Comparison of ENCODE assay signal across 27 mouse cellular contexts in genomic region chr4:107008161-107008560, GRCm38 (mm10). TPM values are rescaled to one million over a fixed set of nuclear protein-coding genes. Genes with fewer than 3 reads are reported as not detected.
A peak's percentile ranks its signal among the peaks of the same experiment; 100 is the strongest.
DNase-seq lines count a peak whose midpoint lies in the region; ATAC-seq lines count a peak whose summit lies in the region.
"Had no signal": no experiment of that assay in that cellular context is flagged by ENCODE, and none has a peak within 500 bp of the region (broad histone marks: within the 10 kb centered on the region; RNA-seq: fewer than 3 reads in every experiment).

No protein-coding gene starts in this region.

- peak; percentile 15 for DNase-seq in spleen, adult 12 weeks (ENCODE audit: low spot score)
- no peak for DNase-seq in spleen, postnatal 14 days (ENCODE audit: low spot score in 2 of 2)
- peak; percentile 65 for DNase-seq in liver, embryonic 13.5 days
- DNase-seq in heart, embryonic 10.5 days (ENCODE audit: low spot score), result no peak
- DNase-seq: adrenal gland, postnatal 10 days; cerebellum, adult 9-11 months; heart, postnatal 14 days; kidney, adult 18-20 months; left cerebral cortex, postnatal 4 days; lung, postnatal 4 days; right cerebral cortex, postnatal 4 days had no signal

- H3K4me1 ChIP-seq in liver, embryonic 13.5 days (replicated peaks), result peaks cover 86% of the 10 kb centered on the region
- peaks cover 61% of the 10 kb centered on the region for H3K4me1 ChIP-seq in heart, embryonic 10.5 days
- H3K4me1 ChIP-seq in forebrain, embryonic 13.5 days, result peaks cover 26% of the 10 kb centered on the region
- peaks cover 33% of the 10 kb centered on the region for H3K4me1 ChIP-seq in hindbrain, embryonic 12.5 days

- no peaks in the 10 kb centered on the region for H3K27me3 ChIP-seq in liver, embryonic 13.5 days
- H3K27me3 ChIP-seq in heart, embryonic 10.5 days (ENCODE audit: insufficient read depth, poor library complexity, severe bottlenecking), result no peaks in the 10 kb centered on the region
- no peaks in the 10 kb centered on the region for H3K27me3 ChIP-seq in forebrain, embryonic 13.5 days
- H3K27me3 ChIP-seq in hindbrain, embryonic 12.5 days, result no peaks in the 10 kb centered on the region
- H3K27me3 ChIP-seq: forebrain, embryonic 12.5 days; heart, embryonic 13.5 days; limb, embryonic 15.5 days; neural tube, embryonic 13.5 days had no signal

- peak; percentile 73 for ATAC-seq in erythroblast, adult 5-6 weeks (replicated peaks; ENCODE audit: low FRiP score, poor library complexity, severe bottlenecking)
- ATAC-seq in liver, embryonic 13.5 days (ENCODE audit: low read depth), result peak; percentile 84
- peak; percentile 57 for ATAC-seq in megakaryocyte-erythroid progenitor cell, adult 5-6 weeks (replicated peaks; ENCODE audit: low FRiP score, low TSS enrichment, poor library complexity, severe bottlenecking)
- ATAC-seq in forebrain, embryonic 13.5 days, result no peak
- no peak for ATAC-seq in hindbrain, embryonic 12.5 days (ENCODE audit: low FRiP score)
- ATAC-seq: inflammation-experienced regulatory T-cells, adult 6 months; midbrain, embryonic 16.5 days had no signal

- H3K36me3 ChIP-seq in liver, embryonic 13.5 days, result peaks cover 38% of the 10 kb centered on the region
- peaks cover 23% of the 10 kb centered on the region for H3K36me3 ChIP-seq in heart, embryonic 10.5 days
- peaks cover 16% of the 10 kb centered on the region for H3K36me3 ChIP-seq in forebrain, embryonic 13.5 days (ENCODE audit: poor library complexity, severe bottlenecking)
- peaks cover 15% of the 10 kb centered on the region; the same call in 1 of the 2 replicates for H3K36me3 ChIP-seq in hindbrain, embryonic 12.5 days

- peak overlapping the region; percentile 26 for H3K4me3 ChIP-seq in liver, embryonic 13.5 days (replicated peaks)
- H3K4me3 ChIP-seq in heart, embryonic 10.5 days, result no peak overlapping the region
- H3K4me3 ChIP-seq in forebrain, embryonic 13.5 days, result no peak overlapping the region
- no peak overlapping the region for H3K4me3 ChIP-seq in hindbrain, embryonic 12.5 days
- H3K4me3 ChIP-seq: embryonic facial prominence, embryonic 10.5 days; forebrain, embryonic 12.5 days; heart, embryonic 13.5 days; left cerebral cortex, adult 2 months; limb, embryonic 15.5 days; midbrain, embryonic 10.5 days; myocyte; neural tube, embryonic 13.5 days had no signal

- H3K4me2 ChIP-seq in liver, embryonic 13.5 days, result peak overlapping the region; percentile 66
- no peak overlapping the region for H3K4me2 ChIP-seq in forebrain, embryonic 13.5 days
- no peak overlapping the region for H3K4me2 ChIP-seq in hindbrain, embryonic 12.5 days (replicated peaks)
- H3K4me2 ChIP-seq: forebrain, embryonic 12.5 days; heart, embryonic 13.5 days; hindbrain, embryonic 14.5 days; limb, embryonic 15.5 days; neural tube, embryonic 13.5 days had no signal

- H3K9me3 ChIP-seq in liver, embryonic 13.5 days (replicated peaks), result no peaks in the 10 kb centered on the region
- no peaks in the 10 kb centered on the region for H3K9me3 ChIP-seq in heart, embryonic 10.5 days
- no peaks in the 10 kb centered on the region for H3K9me3 ChIP-seq in forebrain, embryonic 13.5 days (replicated peaks)
- no peaks in the 10 kb centered on the region for H3K9me3 ChIP-seq in hindbrain, embryonic 12.5 days (replicated peaks)
- H3K9me3 ChIP-seq: embryonic facial prominence, embryonic 10.5 days; forebrain, embryonic 12.5 days; heart, embryonic 13.5 days; limb, embryonic 15.5 days; midbrain, embryonic 10.5 days; neural tube, embryonic 13.5 days had no signal

- 38% methylated on average over 2 of the region's 2 CpGs for WGBS in liver, embryonic 13.5 days (ENCODE audit: insufficient replicate concordance)
- 79% methylated on average over 2 of the region's 2 CpGs for WGBS in heart, embryonic 10.5 days
- 90% methylated on average over 2 of the region's 2 CpGs for WGBS in forebrain, embryonic 13.5 days
- WGBS in hindbrain, embryonic 12.5 days, result 98% methylated on average over 2 of the region's 2 CpGs

- H3K27ac ChIP-seq in liver, embryonic 13.5 days, result peak overlapping the region; percentile 87
- no peak overlapping the region for H3K27ac ChIP-seq in heart, embryonic 10.5 days
- H3K27ac ChIP-seq in forebrain, embryonic 13.5 days, result no peak overlapping the region
- H3K27ac ChIP-seq in hindbrain, embryonic 12.5 days, result no peak overlapping the region
- H3K27ac ChIP-seq: embryonic facial prominence, embryonic 10.5 days; forebrain, embryonic 12.5 days; heart, embryonic 13.5 days; hindbrain, embryonic 14.5 days; kidney, postnatal 0 days; left cerebral cortex, adult 2 months; limb, embryonic 15.5 days; midbrain, embryonic 10.5 days; neural tube, embryonic 13.5 days had no signal

- peak overlapping the region; percentile 63 for H3K9ac ChIP-seq in liver, embryonic 13.5 days
- no peak overlapping the region for H3K9ac ChIP-seq in forebrain, embryonic 13.5 days
- H3K9ac ChIP-seq in hindbrain, embryonic 12.5 days, result no peak overlapping the region
- H3K9ac ChIP-seq: forebrain, embryonic 12.5 days; heart, embryonic 13.5 days; hindbrain, embryonic 14.5 days; limb, embryonic 15.5 days; neural tube, embryonic 13.5 days had no signal

RNA-seq across cellular contexts. Expression of gene Mrpl37, which starts 58.5 kb away (rescaled TPM):
- total RNA-seq in erythroblast, adult 5-6 weeks (2015; ENCODE audit: low replicate concordance), result 20.9 and 25.0 TPM in 2 replicates
- total RNA-seq in erythroblast, adult 5-6 weeks (2017; ENCODE audit: low replicate concordance), result 5.4 and 17.2 TPM in 2 replicates
- 64.6 and 71.1 TPM in 2 replicates for polyA plus RNA-seq in liver, embryonic 13.5 days (2015; fragmentation: Nextera tagmentation; extraction: Ambion mirVana)
- 104 and 107 TPM in 2 replicates for total RNA-seq in megakaryocyte-erythroid progenitor cell, adult 5-6 weeks (2014; fragmentation: Nextera tagmentation)
- 61.0 and 78.5 TPM in 2 replicates for total RNA-seq in megakaryocyte-erythroid progenitor cell, adult 5-6 weeks (2017)
- polyA plus RNA-seq in heart, embryonic 10.5 days (2016; fragmentation: Nextera tagmentation; extraction: Ambion mirVana), result 117 and 120 TPM in 2 replicates
- polyA plus RNA-seq in forebrain, embryonic 13.5 days (2015; fragmentation: Nextera tagmentation; extraction: Ambion mirVana), result 81.4 and 81.9 TPM in 2 replicates
- 78.0 and 80.8 TPM in 2 replicates for polyA plus RNA-seq in hindbrain, embryonic 12.5 days (2016; fragmentation: Nextera tagmentation; extraction: Ambion mirVana)

RNA-seq across cellular contexts. Expression of gene Cyb5rl, which starts 58.6 kb away (rescaled TPM):
- 0.63 TPM in 1 of 2 replicates, not detected in the other for total RNA-seq in erythroblast, adult 5-6 weeks (2015; ENCODE audit: low replicate concordance)
- total RNA-seq in erythroblast, adult 5-6 weeks (2017; ENCODE audit: low replicate concordance), result 0.28 and 0.34 TPM in 2 replicates
- 2.6 and 2.8 TPM in 2 replicates for polyA plus RNA-seq in liver, embryonic 13.5 days (2015; fragmentation: Nextera tagmentation; extraction: Ambion mirVana)
- total RNA-seq in megakaryocyte-erythroid progenitor cell, adult 5-6 weeks (2014; fragmentation: Nextera tagmentation), result 8.1 and 11.5 TPM in 2 replicates
- 6.6 and 12.8 TPM in 2 replicates for total RNA-seq in megakaryocyte-erythroid progenitor cell, adult 5-6 weeks (2017)
- 5.1 and 7.3 TPM in 2 replicates for polyA plus RNA-seq in heart, embryonic 10.5 days (2016; fragmentation: Nextera tagmentation; extraction: Ambion mirVana)
- 4.8 and 5.6 TPM in 2 replicates for polyA plus RNA-seq in forebrain, embryonic 13.5 days (2015; fragmentation: Nextera tagmentation; extraction: Ambion mirVana)
- 4.1 and 4.5 TPM in 2 replicates for polyA plus RNA-seq in hindbrain, embryonic 12.5 days (2016; fragmentation: Nextera tagmentation; extraction: Ambion mirVana)

Comparison
In these comparisons a context has a peak if more than half of its experiments do, and no peak if none do; other contexts are left out.
1. DNase-seq: peak in spleen, adult 12 weeks (single experiment) and liver, embryonic 13.5 days (single experiment); none in spleen, postnatal 14 days (0 of 2) and heart, embryonic 10.5 days (single experiment).
2. ATAC-seq: peak in erythroblast, adult 5-6 weeks (single experiment), liver, embryonic 13.5 days (single experiment) and megakaryocyte-erythroid progenitor cell, adult 5-6 weeks (single experiment); none in forebrain, embryonic 13.5 days (single experiment) and hindbrain, embryonic 12.5 days (single experiment).